Comparison of ENCODE assay signal across 21 mouse cellular contexts in genomic region chr13:13995046-13995445, GRCm38 (mm10).
"Had no signal": no experiment of that assay in that cellular context is flagged by ENCODE, and none has a peak within 500 bp of the region (broad histone marks: within the 10 kb centered on the region; RNA-seq: fewer than 3 reads in every experiment).

No protein-coding gene starts in this region.

- ATAC-seq: midbrain, embryonic 13.5 days; midbrain, embryonic 16.5 days had no signal

- H3K9me3 ChIP-seq: kidney, embryonic 15.5 days; lung, embryonic 15.5 days; megakaryocyte, embryonic 14.5 days; midbrain, embryonic 10.5 days; midbrain, embryonic 13.5 days; neural tube, embryonic 13.5 days had no signal

- H3K4me3 ChIP-seq: kidney, embryonic 15.5 days; left cerebral cortex, adult 2 months; lung, embryonic 15.5 days; megakaryocyte, embryonic 14.5 days; midbrain, embryonic 10.5 days; midbrain, embryonic 13.5 days; myocyte; neural tube, embryonic 13.5 days had no signal

- H3K4me1 ChIP-seq: kidney, embryonic 15.5 days; lung, embryonic 15.5 days; midbrain, embryonic 10.5 days; midbrain, embryonic 13.5 days; neural tube, embryonic 13.5 days had no signal

- DNase-seq: kidney, postnatal 10 days; kidney, postnatal 36 days; layer of hippocampus, postnatal 36 days; lung, adult 18-20 months; lung, postnatal 10 days; lung, postnatal 36 days; retina, postnatal 1 day; right cerebral cortex, postnatal 25 days; thymus, adult 18-20 months; thymus, postnatal 36 days had no signal

- H3K4me2 ChIP-seq: kidney, embryonic 15.5 days; liver, embryonic 11.5 days; lung, embryonic 15.5 days; midbrain, embryonic 13.5 days; neural tube, embryonic 13.5 days had no signal

- H3K27me3 ChIP-seq: kidney, embryonic 15.5 days; lung, embryonic 15.5 days; megakaryocyte, embryonic 14.5 days; midbrain, embryonic 13.5 days; neural tube, embryonic 13.5 days had no signal

- H3K9ac ChIP-seq: kidney, embryonic 15.5 days; liver, embryonic 14.5 days; lung, embryonic 15.5 days; midbrain, embryonic 13.5 days; neural tube, embryonic 13.5 days had no signal

- H3K27ac ChIP-seq: kidney, embryonic 15.5 days; left cerebral cortex, adult 2 months; liver, embryonic 14.5 days; lung, embryonic 15.5 days; midbrain, embryonic 10.5 days; midbrain, embryonic 13.5 days; neural tube, embryonic 13.5 days had no signal
